Mouse (Mus musculus) thymus, postnatal 14 days (tissue): Measurements from ENCODE around the gene S100a16.

Experiments used
- DNase-seq: peaks from one replicate; pipeline ENCODE4 v3.0.0; 2021

The S100a16 gene

DNA sequence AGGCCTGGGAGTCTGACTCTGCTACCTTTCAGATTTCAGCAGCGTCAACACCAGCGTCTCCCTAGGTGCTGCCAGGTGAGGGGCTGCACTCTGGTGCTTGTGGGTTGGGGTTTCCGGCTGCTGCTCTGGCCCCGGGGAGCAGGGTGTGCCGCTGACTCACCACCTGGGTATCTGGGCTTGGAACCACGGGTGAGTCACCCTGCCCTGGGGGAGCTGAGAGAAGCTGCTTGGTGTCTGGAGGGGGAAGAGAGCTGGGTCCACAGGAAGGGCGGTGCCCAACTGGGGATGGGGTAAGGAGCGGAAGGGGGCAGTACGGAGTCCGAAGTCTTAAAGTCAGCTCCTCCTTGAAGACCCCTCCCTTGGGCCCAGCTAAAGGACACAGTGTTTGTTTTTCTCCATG lies 49.9 kb downstream of the S100a16 start:
- DNase-seq, result peak; percentile 90

- peak; percentile 21 for DNase-seq
Measured at GRCm38 (mm10) chr3:90587361-90588101, 50.5 kb downstream of the S100a16 start.

DNA sequence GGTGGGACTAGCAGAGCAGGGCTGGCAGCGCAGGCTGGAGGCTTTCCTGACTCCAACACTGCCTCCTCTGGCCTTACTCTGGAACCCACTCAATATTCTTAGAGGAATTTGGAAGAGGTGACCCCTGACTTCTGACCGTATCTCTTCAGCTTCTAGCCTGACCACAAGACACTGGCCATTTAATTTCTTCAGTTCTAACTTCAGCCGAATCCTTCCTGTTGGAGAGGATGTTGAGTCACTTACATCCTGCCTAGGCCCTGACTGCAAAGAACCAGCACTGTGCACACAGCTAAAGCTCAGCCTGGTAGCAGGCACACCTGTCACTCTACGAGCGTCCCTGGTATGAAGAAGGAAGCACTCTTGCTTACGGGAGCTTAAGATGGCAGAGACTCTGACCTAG lies 52.3 kb downstream of the S100a16 start:
- DNase-seq, result peak; percentile 66

GRCm38 (mm10) chr3:90589947-90590346 lies 52.9 kb downstream of the S100a16 start, which contains the start of gene S100a2:
TSS of gene S100a2 (plus strand) at chr3:90590247.
- no peak for DNase-seq
